Mouse (Mus musculus): ENCODE measurements around the gene Zfp326.

GRCm38 (mm10) chr5:105867427-105867826, 8.9 kb upstream of the Zfp326 start:
- TF ChIP-seq EP300 (optimal IDR thresholded peaks at IDR 0.05): no peak
- TF ChIP-seq CTCF (IDR thresholded peaks at IDR 0.05; ENCODE audit: low read depth): no peak
